Mouse (Mus musculus) cerebellum, postnatal 10 days (tissue): ENCODE data around the gene Nxt1.
A peak's percentile ranks its signal among the peaks of the same experiment; 100 is the strongest.

ENCODE experiments used
- DNase-seq, 2 experiments: peaks; one replicate each; pipeline ENCODE4 v3.0.0; 2021; ENCODE audit warnings: mixed read lengths in 2 of 2

Nxt1 gene

DNA sequence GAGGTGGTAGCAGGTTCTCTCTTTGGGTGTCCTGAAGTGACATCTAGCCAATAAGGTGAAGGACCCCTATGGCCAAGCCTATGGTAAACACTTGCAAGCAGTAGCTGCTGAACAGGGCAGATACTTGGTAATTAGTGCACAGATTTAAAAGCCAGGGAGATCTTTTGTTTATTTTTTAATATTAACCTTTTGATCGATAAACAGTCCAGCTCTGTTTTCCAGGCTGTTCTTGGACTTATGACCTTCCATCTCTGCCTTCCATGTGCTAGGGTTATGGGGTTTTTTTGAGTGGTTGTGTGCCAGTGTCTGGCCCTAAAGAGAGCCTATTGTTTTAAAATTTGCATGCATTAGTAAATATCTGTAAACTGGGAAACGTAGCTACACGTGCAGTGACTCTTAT lies 17.9 kb downstream of the Nxt1 start:
- DNase-seq: no peak

DNA sequence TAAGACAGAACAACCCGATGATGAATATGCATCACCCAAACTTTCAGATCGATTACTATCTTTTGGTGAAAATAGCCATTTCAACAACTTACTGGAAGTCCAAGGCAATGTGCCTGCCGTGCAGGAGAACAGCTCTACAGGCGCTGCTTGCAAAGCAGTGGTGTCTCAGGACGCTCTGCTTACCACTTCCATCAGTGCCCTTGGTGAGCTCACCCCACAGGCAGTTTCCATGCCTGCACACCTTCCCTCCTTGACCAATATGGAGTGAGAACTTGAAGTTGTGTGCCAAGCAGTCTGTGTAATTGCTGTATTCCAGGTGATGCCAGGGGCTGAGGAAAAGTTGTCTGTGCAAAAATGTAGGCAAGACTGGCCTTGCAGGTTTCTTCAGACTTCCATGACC lies 18.4 kb downstream of the Nxt1 start:
- no peak for DNase-seq

DNA sequence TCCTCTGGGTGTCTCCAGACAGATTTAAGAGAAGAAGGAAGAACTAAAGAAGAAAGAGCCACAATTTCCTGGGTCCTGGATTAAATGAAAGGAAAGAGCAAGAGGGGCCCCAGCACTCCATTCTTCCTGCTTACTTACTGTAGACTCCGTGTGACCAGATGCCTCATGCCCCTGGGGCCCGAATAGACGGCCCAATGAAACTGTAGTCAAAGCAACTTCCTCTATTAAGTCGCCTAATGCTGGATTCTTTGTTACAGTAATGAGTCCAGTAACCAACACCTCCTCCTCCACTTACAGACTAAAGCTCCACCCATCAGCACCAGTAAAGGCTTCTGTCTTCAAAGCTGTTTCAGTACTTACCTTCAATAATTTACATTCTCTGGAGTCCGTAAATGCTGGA lies 26.2 kb downstream of the Nxt1 start:
- no peak for DNase-seq

DNA sequence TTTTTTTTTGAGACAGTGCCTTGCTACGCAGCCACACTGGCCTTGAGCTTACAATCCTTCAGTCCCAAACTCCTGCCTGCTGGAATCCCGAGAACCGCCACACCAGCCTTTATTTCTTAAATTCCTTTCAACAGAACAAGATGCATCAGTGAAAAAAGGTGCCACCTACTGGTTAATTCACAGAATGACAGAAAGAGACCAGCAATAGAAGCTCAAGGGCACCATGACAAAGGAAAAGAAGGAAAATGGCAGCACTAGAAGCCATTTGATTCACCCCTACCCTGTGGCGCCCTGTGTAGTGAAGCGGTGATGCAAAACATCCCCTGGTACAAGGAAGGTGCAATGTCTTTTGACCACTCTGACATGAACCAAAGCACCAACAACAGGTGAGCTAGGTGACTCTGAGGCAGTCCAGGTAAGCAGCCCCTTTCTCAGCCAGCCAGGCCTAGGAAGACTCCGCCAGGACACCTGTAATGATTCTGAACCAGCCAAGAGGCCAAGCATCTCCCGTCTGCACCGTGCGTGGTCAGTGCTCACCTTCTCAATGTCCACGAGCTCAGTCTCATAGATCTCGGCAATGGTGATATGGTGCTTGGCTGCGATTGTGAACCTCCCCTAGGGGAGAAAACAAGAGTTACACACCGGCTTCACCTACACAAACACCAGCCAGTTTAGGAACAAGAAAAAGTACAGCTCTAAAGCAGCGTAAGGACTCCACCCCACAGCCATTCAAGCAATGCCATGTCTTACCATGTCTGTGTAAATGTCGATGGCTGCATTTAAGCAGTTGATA lies 34.2 kb downstream of the Nxt1 start:
- DNase-seq: peak in 1 of 2 experiments; percentile 45

DNA sequence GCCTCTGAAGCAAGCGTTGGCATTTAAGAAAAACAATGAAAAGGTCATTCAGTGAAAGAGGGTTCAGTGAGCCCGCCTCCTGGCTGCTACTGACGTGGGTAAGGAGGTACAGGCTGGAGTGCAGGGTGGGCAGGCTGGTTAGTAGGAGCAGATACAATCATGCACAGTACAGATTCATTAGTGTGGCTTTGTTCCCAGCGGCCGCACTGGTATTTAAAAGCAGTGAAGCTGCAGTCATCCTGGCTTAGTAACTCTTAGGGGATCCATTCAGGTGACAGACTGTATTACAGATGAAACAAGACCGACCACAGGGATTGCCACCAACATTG lies 34.8 kb downstream of the Nxt1 start:
- no peak for DNase-seq

DNA sequence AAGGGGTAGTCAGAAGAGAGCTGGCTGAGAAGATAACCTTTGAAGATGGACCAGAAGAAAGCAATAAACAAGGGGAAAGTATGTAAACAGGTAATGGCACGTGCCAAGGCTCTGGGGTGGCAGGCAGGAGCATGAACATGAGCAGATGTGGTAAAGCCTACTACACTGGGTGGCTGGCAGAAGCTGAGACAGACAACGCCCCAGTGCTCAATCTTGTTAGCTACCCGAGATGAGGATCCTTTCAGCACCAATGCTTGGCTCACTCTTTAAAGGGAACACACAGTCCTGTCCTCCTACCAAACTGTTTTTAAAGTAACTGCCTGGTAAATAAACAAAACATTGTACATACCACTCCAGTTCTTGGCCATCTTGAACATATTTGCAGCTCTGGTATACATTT lies 39.9 kb downstream of the Nxt1 start:
- no peak for DNase-seq

DNA sequence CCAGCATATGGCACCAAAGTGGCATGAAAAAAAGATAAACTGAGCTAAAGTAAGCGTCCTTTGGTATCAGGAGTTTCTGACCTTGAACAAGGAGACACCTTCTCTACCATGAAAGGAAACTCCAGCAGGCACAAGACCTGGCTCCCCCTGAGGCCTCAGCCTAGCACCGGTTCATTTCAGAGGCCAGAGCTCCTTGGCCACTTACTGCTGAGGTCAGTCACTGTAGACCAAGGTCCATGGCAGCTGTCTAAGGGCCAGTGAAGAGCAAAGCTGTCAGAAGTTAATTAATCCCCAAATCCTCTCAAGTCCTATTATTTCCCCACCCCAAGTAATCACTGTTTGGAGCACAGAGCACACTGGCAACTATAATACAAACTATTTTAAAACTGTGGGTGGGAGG lies 44.7 kb downstream of the Nxt1 start:
- DNase-seq: no peak

DNA sequence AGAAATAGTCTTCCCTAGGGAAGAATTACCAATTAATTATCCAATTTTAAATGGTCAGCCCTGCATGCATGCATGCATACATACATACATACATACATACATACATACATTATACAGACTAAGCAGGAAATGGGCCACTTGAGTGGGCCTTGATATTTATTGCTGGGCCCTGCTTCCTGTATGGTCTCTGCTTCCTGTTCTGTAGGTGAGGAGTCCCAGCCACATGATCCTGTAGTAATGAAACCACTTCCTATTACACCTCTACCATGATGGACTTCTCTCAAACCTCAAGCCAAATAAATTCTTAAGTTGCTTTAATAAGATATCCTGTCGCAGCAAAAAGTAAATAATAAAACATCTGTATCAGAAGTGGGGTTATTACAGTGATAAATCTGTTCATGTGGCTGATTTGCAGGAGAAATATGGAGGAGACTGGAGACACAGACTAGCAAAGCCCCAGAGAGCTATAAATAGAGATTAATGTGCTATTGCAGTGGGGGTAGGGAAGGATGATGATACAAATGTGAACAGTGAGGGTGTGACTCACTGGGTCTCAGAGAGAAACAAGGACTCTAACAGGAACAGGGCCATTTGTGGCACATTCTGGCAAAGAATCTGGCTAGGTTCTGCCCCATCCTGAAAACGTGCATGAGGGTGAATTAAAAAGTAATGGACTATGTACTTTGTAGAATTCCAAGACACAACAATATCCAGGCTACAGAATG lies 47.0 kb downstream of the Nxt1 start:
- DNase-seq: no peak
